Mouse (Mus musculus): ENCODE measurements around the gene 2700081O15Rik.

DNA sequence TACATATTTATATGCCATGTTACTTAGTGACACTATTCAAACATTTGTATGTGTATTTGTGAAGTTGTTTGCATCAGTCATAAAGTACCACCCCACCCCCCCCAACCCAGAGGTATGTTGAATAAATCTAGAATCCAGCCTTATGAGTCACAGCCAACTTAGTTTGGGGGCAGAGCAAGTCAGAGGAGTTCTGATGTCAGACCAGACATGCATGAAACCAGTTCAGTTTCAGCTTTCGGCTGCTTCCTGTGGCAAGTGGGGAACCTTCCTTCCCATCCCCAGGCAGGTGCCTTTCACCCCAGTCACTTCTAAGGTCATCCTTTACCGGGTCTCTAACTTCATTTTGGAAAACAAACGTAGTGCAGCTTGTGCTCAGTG, 8.0 kb downstream of the 2700081O15Rik start:
- no peak for TF ChIP-seq MYB (IDR thresholded peaks at IDR 0.05; ENCODE audit: low read depth, low read length)
- no peak for TF ChIP-seq EP300 (IDR thresholded peaks at IDR 0.05; ENCODE audit: low read depth in 1 of 2, low read length in 2 of 2)
- no peak for TF ChIP-seq CTCF (IDR thresholded peaks at IDR 0.05 in 2 of 3, conservative IDR thresholded peaks at IDR 0.05 in 1 of 3; ENCODE audit: control insufficient read depth in 1 of 3, insufficient read depth in 1 of 3, low read depth in 2 of 3, low read length in 3 of 3, poor library complexity in 1 of 3, severe bottlenecking in 1 of 3)
- TF ChIP-seq USF1 (IDR thresholded peaks at IDR 0.05; ENCODE audit: low read depth, low read length): no peak
- TF ChIP-seq MEF2A (IDR thresholded peaks at IDR 0.05; ENCODE audit: extremely low read depth, insufficient replicate concordance, low read depth, low read length, poor library complexity, severe bottlenecking): no peak
